Mouse (Mus musculus): ENCODE measurements at regions not wholly inside any gene's neighbourhood (a gene's known extent, or its start where the extent isn't known, plus 50 kb on each side); places are given as distances from the start of the nearest gene placed in this dataset.

DNA sequence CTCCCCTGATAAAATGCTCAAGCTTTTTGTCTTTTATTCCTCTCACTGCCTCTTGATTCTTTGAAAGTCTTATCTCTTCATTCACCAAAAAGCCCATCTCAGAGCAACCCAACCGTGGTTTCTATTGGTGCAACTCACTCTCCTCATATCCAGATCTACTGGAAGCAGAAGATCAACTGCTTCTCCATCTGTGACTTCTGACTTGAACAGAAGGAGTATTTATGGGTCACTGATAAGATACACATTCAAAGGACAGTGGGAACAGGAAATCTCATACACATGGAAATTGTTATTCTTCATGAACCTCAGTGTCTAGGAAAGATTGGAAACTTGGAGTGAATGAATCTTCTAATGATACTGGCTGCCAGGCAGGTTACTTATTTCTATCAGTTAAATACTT is 846.6 kb downstream of the Tlr4 start:
- no peak for DNase-seq

DNA sequence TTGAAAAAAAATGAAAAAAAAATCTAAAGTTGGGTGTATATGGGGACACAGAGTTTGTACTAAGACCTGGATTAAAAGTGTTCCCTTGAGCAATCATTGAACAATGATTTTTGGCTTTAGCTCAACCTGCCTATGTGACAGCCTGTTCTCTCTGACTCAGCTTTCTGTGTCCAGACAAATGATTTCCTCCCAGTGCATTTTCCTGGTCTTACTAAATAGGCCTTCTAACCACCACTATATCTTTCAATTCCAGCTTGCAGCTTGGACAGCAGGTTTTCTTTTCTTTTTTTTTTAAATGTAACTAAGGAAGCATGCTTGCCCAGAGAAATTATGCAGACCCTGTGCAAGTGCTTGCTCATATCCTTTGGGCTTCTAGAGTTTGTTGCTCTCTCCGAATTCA is 850.2 kb downstream of the Tlr4 start:
- DNase-seq = no peak

DNA sequence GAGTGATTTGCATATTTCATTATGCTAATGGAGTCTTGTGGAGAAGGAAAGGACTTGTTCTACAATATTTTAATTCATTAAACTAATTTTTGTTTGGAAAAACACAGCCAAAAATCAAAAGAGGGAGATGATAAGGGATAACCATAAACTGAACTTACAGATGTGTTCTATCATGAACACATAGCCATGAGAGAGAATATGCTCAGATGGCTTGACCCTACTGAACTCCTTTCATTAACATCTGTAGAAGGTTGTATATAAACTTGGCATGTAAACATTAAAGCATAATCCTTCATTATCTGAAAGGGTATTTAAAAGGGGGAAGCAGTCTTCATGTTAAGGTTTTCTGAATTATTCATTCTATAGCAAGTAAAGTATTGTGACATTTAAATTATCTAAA is 871.1 kb downstream of the Tlr4 start:
- DNase-seq = no peak
